Mouse (Mus musculus) myocyte (in vitro differentiated cells): ENCODE measurements at regions not wholly inside any gene's neighbourhood (a gene's known extent, or its start where the extent isn't known, plus 50 kb on each side); places are given as distances from the start of the nearest gene placed in this dataset.

Experiments
- CEBPB ChIP-seq: IDR thresholded peaks from 2 replicates; pipeline ENCODE4 v1.6.1; 2011; ENCODE audit warnings: mild to moderate bottlenecking, moderate library complexity; ENCODE audit not compliant: poor library complexity, insufficient read depth, severe bottlenecking
- E2F4 ChIP-seq: IDR thresholded peaks from one replicate; pipeline ENCODE4 v1.6.1; 2011; ENCODE audit warnings: mild to moderate bottlenecking, control low read depth, moderate library complexity; ENCODE audit not compliant: insufficient read depth
- MAX ChIP-seq: IDR thresholded peaks from one replicate; pipeline ENCODE4 v1.6.1; 2011; ENCODE audit warnings: low read depth, mild to moderate bottlenecking, control low read depth
- MYOD1 ChIP-seq, 3 experiments: IDR thresholded peaks; one replicate each; pipeline ENCODE4 v1.6.1; 2011; ENCODE audit warnings: control low read depth in 2 of 3, low read depth in 2 of 3, mild to moderate bottlenecking in 2 of 3, moderate library complexity in 1 of 3; ENCODE audit not compliant: insufficient read length in 2 of 3, control insufficient read depth in 1 of 3
- MYOG ChIP-seq, 3 experiments: IDR thresholded peaks; one replicate each; pipeline ENCODE4 v1.6.1; 2011; ENCODE audit warnings: control low read depth in 2 of 3, low read depth in 2 of 3, mild to moderate bottlenecking in 2 of 3; ENCODE audit not compliant: insufficient read length in 2 of 3, control insufficient read depth in 1 of 3, insufficient read depth in 1 of 3
- POLR2A ChIP-seq: IDR thresholded peaks from one replicate; pipeline ENCODE4 v1.6.1; 2011; ENCODE audit warnings: low read depth, mild to moderate bottlenecking, control low read depth, moderate library complexity; ENCODE audit not compliant: insufficient read length
- REST ChIP-seq: IDR thresholded peaks from one replicate; pipeline ENCODE4 v1.6.1; 2011; ENCODE audit warnings: mild to moderate bottlenecking, control low read depth, moderate library complexity; ENCODE audit not compliant: insufficient read depth, insufficient read length
- TCF12 ChIP-seq: IDR thresholded peaks from one replicate; pipeline ENCODE4 v1.6.1; 2011; ENCODE audit warnings: mild to moderate bottlenecking, control low read depth; ENCODE audit not compliant: poor library complexity, insufficient read depth, severe bottlenecking
- TCF3 ChIP-seq: IDR thresholded peaks from one replicate; pipeline ENCODE4 v1.6.1; 2011; ENCODE audit warnings: low read depth, control low read depth; ENCODE audit not compliant: insufficient read length
- USF1 ChIP-seq: IDR thresholded peaks from one replicate; pipeline ENCODE4 v1.6.1; 2011; ENCODE audit warnings: low read depth, mild to moderate bottlenecking, control low read depth, moderate library complexity

DNA sequence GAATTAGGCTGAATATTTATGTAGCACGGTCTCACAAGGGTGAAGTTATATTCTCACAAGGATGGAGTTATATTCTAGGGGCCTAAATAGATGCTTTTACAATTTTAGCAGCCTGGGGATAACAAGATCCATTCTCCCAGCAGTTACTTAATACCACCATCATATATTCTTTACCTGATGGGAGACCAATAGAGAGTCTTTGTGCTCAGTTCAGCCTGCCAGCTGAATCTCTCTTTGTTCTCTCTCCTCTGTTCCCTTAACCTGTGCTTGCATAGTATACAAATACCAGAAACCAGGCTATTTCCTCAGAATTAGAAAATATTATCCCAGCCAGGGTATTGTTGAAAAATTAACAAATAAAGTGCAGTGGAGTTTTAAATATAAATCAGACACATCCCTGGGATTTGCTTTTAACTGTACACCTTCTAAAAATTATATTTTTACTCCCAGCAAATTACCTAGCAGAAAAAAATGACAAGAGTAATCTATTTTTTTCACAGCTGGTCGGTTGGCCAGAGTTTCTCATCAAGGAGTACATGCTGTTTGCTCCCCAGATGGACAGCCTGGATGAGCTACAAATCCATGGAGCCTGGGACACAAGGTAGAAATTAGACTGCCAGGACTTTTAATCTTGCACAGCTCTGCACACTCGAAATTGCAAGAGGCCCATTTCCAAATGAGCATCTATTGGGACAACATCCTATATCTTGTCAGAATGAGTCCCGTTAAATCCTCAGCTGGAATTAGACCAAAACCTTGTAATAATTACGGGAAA is 281.0 kb upstream of the 4930452B06Rik start:
- TF ChIP-seq MAX (no peak), POLR2A (no peak), TCF3 (no peak), MYOG (IDR thresholded peaks at IDR 0.05; ENCODE audit: control insufficient read depth in 1 of 3, insufficient read depth in 1 of 3, insufficient read length in 2 of 3, low read depth in 2 of 3) (no peak), E2F4 (no peak), CEBPB (no peak), USF1 (no peak), TCF12 (no peak), MYOD1 (IDR thresholded peaks at IDR 0.05; ENCODE audit: control insufficient read depth in 1 of 3, insufficient read length in 2 of 3, low read depth in 2 of 3) (no peak), REST (no peak)
